Mouse (Mus musculus) MEL (cell line): ENCODE measurements around the gene Med13l. TPM values are rescaled to one million over a fixed set of nuclear protein-coding genes. Genes with fewer than 3 reads are reported as not detected.
A peak's percentile ranks its signal among the peaks of the same experiment; 100 is the strongest.

Source experiments
- DNase-seq: peaks from one replicate; pipeline ENCODE4 v3.0.0; 2011; ENCODE audit warnings: low read depth, low spot score
- H3K27ac ChIP-seq: 2 replicates; pipeline ENCODE4 v1.5.1; 2012; ENCODE audit warnings: low read depth, mild to moderate bottlenecking, control low read depth, low read length, moderate library complexity; ENCODE audit not compliant: control insufficient read depth
- H3K27me3 ChIP-seq, 2 experiments: fragments of 150-350 bp in 1 of 2; sonication (generic) in 1 of 2; 2 replicates each; pipeline ENCODE4 v1.6.1; 2012; ENCODE audit warnings: low read length in 2 of 2, mild to moderate bottlenecking in 2 of 2, improper control_type of control experiment in 1 of 2, moderate library complexity in 1 of 2; ENCODE audit not compliant: insufficient read depth in 2 of 2, control insufficient read depth in 1 of 2
- H3K36me3 ChIP-seq, 2 experiments: 2 replicates each; pipeline ENCODE4 v1.6.1; 2012 to 2014; ENCODE audit warnings: low read length in 2 of 2, improper control_type of control experiment in 1 of 2, inconsistent platforms in 1 of 2, mild to moderate bottlenecking in 1 of 2; ENCODE audit not compliant: insufficient read depth in 2 of 2, control insufficient read depth in 1 of 2
- H3K4me1 ChIP-seq, 2 experiments: fragments of 150-350 bp in 1 of 2; sonication (generic) in 1 of 2; 2 replicates each; pipeline ENCODE4 v1.6.1; 2012; ENCODE audit warnings: low read length in 2 of 2, improper control_type of control experiment in 1 of 2, mild to moderate bottlenecking in 1 of 2; ENCODE audit not compliant: insufficient read depth in 2 of 2, control insufficient read depth in 1 of 2
- H3K4me3 ChIP-seq, 2 experiments: fragments of 150-350 bp in 1 of 2; sonication (generic) in 1 of 2; 2 replicates each; pipeline ENCODE4 v1.5.1; 2012; ENCODE audit warnings: low read depth in 2 of 2, low read length in 2 of 2, mild to moderate bottlenecking in 2 of 2, moderate library complexity in 2 of 2, control low read depth in 1 of 2, improper control_type of control experiment in 1 of 2; ENCODE audit not compliant: control insufficient read depth in 1 of 2, insufficient read depth in 1 of 2
- H3K79me2 ChIP-seq: 2 replicates; pipeline ENCODE4 v1.6.1; 2012; ENCODE audit warnings: mild to moderate bottlenecking, low read length, moderate library complexity; ENCODE audit not compliant: control insufficient read depth, poor library complexity, insufficient read depth
- H3K9ac ChIP-seq: 2 replicates; pipeline ENCODE4 v1.6.1; 2012; ENCODE audit warnings: low read depth, mild to moderate bottlenecking, control low read depth, low read length, moderate library complexity; ENCODE audit not compliant: control insufficient read depth, poor library complexity, severe bottlenecking
- H3K9me3 ChIP-seq: fragments of 150-350 bp; sonication (generic); replicated peaks from 2 replicates; pipeline ENCODE4 v1.6.1; 2012; ENCODE audit warnings: mild to moderate bottlenecking, low read length, improper control_type of control experiment, moderate library complexity; ENCODE audit not compliant: insufficient read depth
- EP300 ChIP-seq, 2 experiments: IDR thresholded peaks; 2 replicates each; pipeline ENCODE4 v1.6.1; 2011; ENCODE audit warnings: improper control_type of control experiment in 2 of 2, low read length in 2 of 2, low read depth in 1 of 2, mild to moderate bottlenecking in 1 of 2
- ETS1 ChIP-seq: IDR thresholded peaks from 2 replicates; pipeline ENCODE4 v1.6.1; 2012; ENCODE audit warnings: low read depth, mild to moderate bottlenecking, inconsistent platforms, low read length, improper control_type of control experiment, moderate library complexity
- GATA1 ChIP-seq: IDR thresholded peaks from 2 replicates; pipeline ENCODE4 v1.6.1; 2011; ENCODE audit warnings: low read depth, low read length, improper control_type of control experiment
- MAFK ChIP-seq: IDR thresholded peaks from 2 replicates; pipeline ENCODE4 v1.6.1; 2011; ENCODE audit warnings: low read depth, mild to moderate bottlenecking, low read length, improper control_type of control experiment, borderline replicate concordance
- MAX ChIP-seq: IDR thresholded peaks from 2 replicates; pipeline ENCODE4 v1.6.1; 2011; ENCODE audit warnings: low read length, improper control_type of control experiment
- MEF2A ChIP-seq: IDR thresholded peaks from 2 replicates; pipeline ENCODE4 v1.6.1; 2014; ENCODE audit warnings: low read depth, mild to moderate bottlenecking, inconsistent platforms, low read length, improper control_type of control experiment; ENCODE audit not compliant: poor library complexity, insufficient replicate concordance, severe bottlenecking; ENCODE audit errors: extremely low read depth
- MXI1 ChIP-seq: IDR thresholded peaks from 2 replicates; pipeline ENCODE4 v1.6.1; 2011; ENCODE audit warnings: mild to moderate bottlenecking, low read depth, low read length, improper control_type of control experiment
- MYC ChIP-seq: IDR thresholded peaks from 2 replicates; pipeline ENCODE4 v1.6.1; 2011; ENCODE audit warnings: low read depth, mild to moderate bottlenecking, low read length, improper control_type of control experiment, moderate library complexity
- POLR2A ChIP-seq, 2 experiments: IDR thresholded peaks; 2 replicates each; pipeline ENCODE4 v1.6.1; 2011 to 2012; ENCODE audit warnings: low read length in 2 of 2, mild to moderate bottlenecking in 2 of 2, control low read depth in 1 of 2, improper control_type of control experiment in 1 of 2, low read depth in 1 of 2, moderate library complexity in 1 of 2; ENCODE audit not compliant: control insufficient read depth in 1 of 2, insufficient read depth in 1 of 2, poor library complexity in 1 of 2
- TBP ChIP-seq: IDR thresholded peaks from 2 replicates; pipeline ENCODE4 v1.8.0; 2011; ENCODE audit warnings: low read depth, low read length, improper control_type of control experiment
- UBTF ChIP-seq: IDR thresholded peaks from 2 replicates; pipeline ENCODE4 v1.6.1; 2012; ENCODE audit warnings: low read depth, mild to moderate bottlenecking, inconsistent platforms, low read length, improper control_type of control experiment, moderate library complexity, borderline replicate concordance; ENCODE audit not compliant: insufficient read depth
- ZMIZ1 ChIP-seq: IDR thresholded peaks from 2 replicates; pipeline ENCODE4 v1.6.1; 2012; ENCODE audit warnings: low read depth, mild to moderate bottlenecking, inconsistent platforms, low read length, improper control_type of control experiment, moderate library complexity
- ZNF384 ChIP-seq: IDR thresholded peaks from 2 replicates; pipeline ENCODE4 v1.6.1; 2012; ENCODE audit warnings: low read depth, mild to moderate bottlenecking, inconsistent platforms, low read length, improper control_type of control experiment
- polyA plus RNA-seq, 2 experiments: library from polyadenylated mRNA; stranded (reverse) in 1 of 2; unstranded in 1 of 2; fragments of >175 nt in 1 of 2; fragments of >200 nt in 1 of 2; gene quantifications; 2 replicates each; pipeline versions ENCODE4 v1.2.1 to v1.2.4; 2012; ENCODE audit warnings: low replicate concordance in 2 of 2, low read depth in 1 of 2; ENCODE audit not compliant: insufficient read length in 2 of 2, insufficient read depth in 1 of 2, missing spikeins in 1 of 2
- total RNA-seq: library from RNA; depleted of rRNA; stranded (reverse); fragments of 300-350 nt; gene quantifications from 2 replicates; pipeline ENCODE4 v1.2.3, GENCODE M21; 2012

Gene Med13l
- total and polyA plus RNA-seq, 3 experiments, result 13.4 to 16.1 TPM; not detected in 1

DNA sequence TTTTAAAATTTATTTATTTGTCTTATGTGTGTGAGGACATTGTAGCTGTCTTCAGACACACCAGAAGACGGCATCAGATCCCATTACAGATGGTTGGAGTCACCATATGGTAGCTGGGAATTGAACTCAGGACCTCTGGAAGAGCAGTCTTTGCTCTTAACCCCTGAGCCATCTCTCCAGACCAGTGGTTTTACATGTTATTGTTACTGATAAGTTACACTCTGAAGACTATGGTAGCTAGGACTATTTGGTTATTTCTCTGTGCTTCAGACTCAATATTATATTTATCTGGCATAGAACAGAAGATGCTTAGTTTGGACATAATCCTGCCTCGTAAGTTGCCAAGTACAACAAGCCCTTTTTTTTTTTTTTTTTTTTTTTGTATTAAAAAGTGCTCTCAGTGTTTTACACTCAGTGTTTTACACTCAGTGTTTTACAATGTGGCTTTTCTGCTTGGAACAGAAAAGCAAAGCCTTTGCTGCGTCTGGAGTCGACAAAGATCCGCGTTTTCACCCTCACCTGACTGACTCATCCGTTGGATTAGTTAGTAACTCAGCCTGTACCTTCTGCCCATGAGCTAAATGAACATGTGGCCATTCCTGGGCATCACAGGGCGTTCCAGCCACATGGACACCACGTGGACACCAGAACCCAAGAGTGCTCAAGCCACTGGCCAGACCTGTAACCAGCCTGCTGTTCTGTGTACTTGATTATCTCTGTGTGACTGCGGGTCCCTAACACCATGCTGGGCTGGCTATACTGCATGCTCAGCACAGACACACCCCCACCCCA, 88.9 kb downstream of the Med13l start:
- TF ChIP-seq MXI1 (0 out of 2 replicates have a peak, but pooled peaks have one; percentile 47), MAFK (0 out of 2 replicates have a peak, but pooled peaks have one; percentile 31), UBTF (no peak), ZNF384 (peak; percentile 83), MAX (peak; percentile 72), TBP (peak; percentile 92)
- peak overlapping the region; percentile 72 for H3K27ac ChIP-seq
- no peaks in the 10 kb centered on the region for H3K27me3 ChIP-seq
- peak; percentile 33 for DNase-seq
- H3K36me3 ChIP-seq, result peaks cover 0 to 29% of the 10 kb centered on the region in 2 experiments; a peak in 2 of 4 replicates
- H3K4me3 ChIP-seq, result peak overlapping the region; percentile 16 to 43
- peaks cover 20 to 31% of the 10 kb centered on the region in 2 experiments for H3K4me1 ChIP-seq
- peaks cover 30% of the 10 kb centered on the region for H3K79me2 ChIP-seq
- H3K9ac ChIP-seq, result peak overlapping the region; percentile 41
- no peaks in the 10 kb centered on the region for H3K9me3 ChIP-seq

DNA sequence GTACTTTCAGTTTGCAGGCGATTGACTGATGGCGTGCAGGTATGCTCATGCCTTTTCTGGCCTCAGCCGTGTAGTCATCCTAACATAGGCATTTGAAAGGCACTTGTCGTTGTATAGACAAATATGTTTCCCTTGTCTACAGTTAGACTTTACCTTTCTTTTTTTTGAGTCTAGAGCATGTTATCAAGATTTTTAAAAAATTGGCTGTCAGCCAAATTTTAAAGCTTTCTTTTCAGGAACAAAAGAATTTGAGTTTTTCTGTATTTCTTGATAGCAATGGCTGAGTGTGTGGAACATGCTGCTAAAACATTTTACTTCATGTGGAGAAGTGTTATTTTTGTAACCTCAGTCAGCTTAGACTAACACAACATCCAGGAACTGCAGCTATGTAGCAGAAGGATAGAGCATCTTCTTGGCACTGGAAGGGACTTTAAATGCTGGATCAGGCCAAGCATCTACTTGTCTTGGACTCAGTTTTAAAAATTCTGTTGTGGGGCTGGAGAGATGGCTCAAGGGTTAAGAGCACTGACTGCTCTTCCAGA, 89.6 kb downstream of the Med13l start:
- DNase-seq, result peak; percentile 75
- Histone ChIP-seq H3K27me3 (no peaks in the 10 kb centered on the region), H3K79me2 (peaks cover 30% of the 10 kb centered on the region), H3K4me1 (peaks cover 20 to 31% of the 10 kb centered on the region in 2 experiments), H3K4me3 (peak overlapping the region; percentile 15 to 43), H3K27ac (peak overlapping the region; percentile 72), H3K36me3 (peaks cover 0 to 29% of the 10 kb centered on the region in 2 experiments; a peak in 2 of 4 replicates), H3K9ac (peak overlapping the region; percentile 41), H3K9me3 (no peaks in the 10 kb centered on the region)
- TF ChIP-seq TBP (0 out of 2 replicates have a peak, but pooled peaks have one; percentile 23), ZMIZ1 (no peak), MAX (0 out of 2 replicates have a peak, but pooled peaks have one; percentile 3), ETS1 (no peak), GATA1 (peak; percentile 70), MEF2A (no peak), MYC (0 out of 2 replicates have a peak, but pooled peaks have one; percentile 30), POLR2A (IDR thresholded peaks at IDR 0.05; ENCODE audit: control insufficient read depth in 1 of 2, insufficient read depth in 1 of 2, low read depth in 1 of 2, low read length in 2 of 2, poor library complexity in 1 of 2) (no peak), ZNF384 (peak; percentile 80), EP300 (IDR thresholded peaks at IDR 0.05; ENCODE audit: low read depth in 1 of 2, low read length in 2 of 2) (peak in 1 of 2 experiments; percentile 54; a peak in 3 of 4 replicates)
